Mouse (Mus musculus): Measurements from ENCODE around the gene Trappc5.

DNA sequence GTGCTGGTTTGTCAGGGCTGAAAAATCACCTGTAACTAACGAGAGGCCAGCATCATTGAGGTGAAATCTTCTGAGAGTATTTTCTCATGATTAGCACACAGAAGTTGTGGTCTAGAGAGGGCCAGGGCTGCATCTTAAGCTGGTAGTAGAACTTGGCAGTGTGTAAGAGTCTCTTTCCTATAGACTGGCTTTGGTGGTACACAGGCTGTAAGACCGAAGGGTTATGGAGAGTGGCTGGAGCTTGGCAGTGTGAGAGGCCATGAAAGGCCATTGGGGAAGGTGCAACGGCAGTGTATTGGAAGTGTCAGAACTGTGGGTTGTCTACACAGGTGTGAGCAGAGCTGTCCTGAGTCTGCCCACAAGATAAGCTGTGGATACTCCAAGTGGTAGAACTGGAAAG lies 34.2 kb downstream of the Trappc5 start:
- TF ChIP-seq CTCF (IDR thresholded peaks at IDR 0.05; ENCODE audit: low read depth, low read length): no peak
- TF ChIP-seq POLR2A (IDR thresholded peaks at IDR 0.05; ENCODE audit: extremely low read depth, insufficient read depth, low read length): no peak
